Mouse (Mus musculus) monocyte, adult 2 months (primary cell): ENCODE measurements around the gene Mef2c.

Source experiments
- DNase-seq, 2 experiments: peaks; one replicate each; pipeline ENCODE4 v3.0.0; 2022; ENCODE audit warnings: low spot score in 2 of 2, low read depth in 1 of 2

The Mef2c gene

GRCm38 (mm10) chr13:83524159-83524901 is 20.5 kb downstream of the Mef2c start:
- peak; percentile 23 to 34 for DNase-seq

GRCm38 (mm10) chr13:83524902-83525715 is 21.3 kb downstream of the Mef2c start:
- no peak for DNase-seq

GRCm38 (mm10) chr13:83525716-83526005 is 21.8 kb downstream of the Mef2c start:
- DNase-seq: no peak

- DNase-seq: no peak
Observed at GRCm38 (mm10) chr13:83526066-83526465, 22.2 kb downstream of the Mef2c start.

GRCm38 (mm10) chr13:83527921-83528320 is 24.1 kb downstream of the Mef2c start:
- no peak for DNase-seq

- DNase-seq: no peak
Observed at GRCm38 (mm10) chr13:83529729-83530314, 26.0 kb downstream of the Mef2c start.

- no peak for DNase-seq
Observed at GRCm38 (mm10) chr13:83530889-83531288, 27.1 kb downstream of the Mef2c start.

- no peak for DNase-seq
Observed at GRCm38 (mm10) chr13:83531968-83532591, 28.2 kb downstream of the Mef2c start.

GRCm38 (mm10) chr13:83536361-83536760 is 32.5 kb downstream of the Mef2c start:
- DNase-seq: no peak

- DNase-seq: no peak
Observed at GRCm38 (mm10) chr13:83537163-83537562, 33.3 kb downstream of the Mef2c start.

- no peak for DNase-seq
Observed at GRCm38 (mm10) chr13:83539921-83540320, 36.1 kb downstream of the Mef2c start.

- no peak for DNase-seq
Observed at GRCm38 (mm10) chr13:83542666-83543065, 38.8 kb downstream of the Mef2c start.

- no peak for DNase-seq
Observed at GRCm38 (mm10) chr13:83544707-83545106, 40.9 kb downstream of the Mef2c start.

GRCm38 (mm10) chr13:83546876-83547275 is 43.0 kb downstream of the Mef2c start:
- DNase-seq: no peak

- no peak for DNase-seq
Observed at GRCm38 (mm10) chr13:83551259-83551658, 47.4 kb downstream of the Mef2c start.

GRCm38 (mm10) chr13:83552051-83552450 is 48.2 kb downstream of the Mef2c start:
- no peak for DNase-seq

GRCm38 (mm10) chr13:83563261-83563660 is 59.4 kb downstream of the Mef2c start:
- DNase-seq: no peak

GRCm38 (mm10) chr13:83565732-83566131 is 61.9 kb downstream of the Mef2c start:
- DNase-seq: no peak

GRCm38 (mm10) chr13:83566180-83566579 is 62.3 kb downstream of the Mef2c start:
- DNase-seq: no peak

GRCm38 (mm10) chr13:83566834-83567534 is 63.1 kb downstream of the Mef2c start:
- no peak for DNase-seq

- DNase-seq: no peak
Observed at GRCm38 (mm10) chr13:83567681-83568080, 63.8 kb downstream of the Mef2c start.
